Mouse (Mus musculus) gastrocnemius, postnatal 36 days (tissue): ENCODE results near the gene Acod1. TPM values are rescaled to one million over a fixed set of nuclear protein-coding genes. Genes with fewer than 3 reads are reported as not detected.

Experiments
- DNase-seq, 2 experiments: peaks; one replicate each; pipeline ENCODE4 v3.0.0; 2022
- intact Hi-C: fragments of 180-260 bp; cut with DNase I; formaldehyde crosslinking; loops from one replicate; pipeline ENCODE4 v1.15.1; 2025
- total RNA-seq, 2 experiments: library from RNA; stranded (reverse); gene quantifications; 2 replicates each; pipeline ENCODE4 v1.2.3; 2021

Acod1 gene
- total RNA-seq, 2 experiments from 2014 or later: not detected

DNA sequence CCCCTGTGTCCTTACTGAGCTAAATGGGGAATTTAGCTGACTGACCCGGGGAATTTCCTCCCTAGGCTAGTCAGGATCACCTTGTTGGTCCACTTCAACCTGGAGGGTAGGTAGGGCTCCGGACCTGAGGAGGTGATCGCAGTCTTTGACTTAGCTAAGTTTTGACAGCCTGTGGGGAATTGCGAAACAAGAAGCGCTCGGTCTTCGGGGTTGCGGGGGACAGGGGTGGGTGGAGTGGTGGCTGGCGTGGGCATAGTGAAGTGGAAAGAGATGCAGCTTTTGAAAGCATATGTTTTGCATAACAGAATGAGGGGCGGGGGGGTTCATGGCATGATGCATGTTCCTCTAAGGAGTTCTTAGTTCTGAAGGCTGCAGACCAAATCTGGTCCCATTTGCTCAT lies 24.0 kb downstream of the Acod1 start:
- DNase-seq: no peak

DNA sequence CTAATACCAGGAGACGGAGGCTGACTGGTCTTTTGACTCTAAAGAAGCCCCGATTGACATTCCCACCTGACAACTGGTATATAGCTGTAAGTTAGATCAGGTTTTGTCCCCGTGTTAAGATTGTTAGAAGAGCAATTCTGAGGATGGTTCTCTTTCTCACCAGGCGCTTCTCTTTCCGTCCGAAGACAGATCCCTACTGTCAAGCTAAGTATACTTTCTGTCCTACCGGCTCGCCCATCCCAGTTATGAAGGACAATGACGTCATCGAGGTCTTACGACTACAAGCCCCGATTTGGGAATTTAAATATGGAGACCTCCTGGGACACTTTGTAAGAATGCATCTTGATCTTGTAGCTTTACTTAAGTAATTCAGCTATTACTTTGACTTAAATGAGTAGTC lies 24.7 kb downstream of the Acod1 start:
- intact Hi-C loops: no loop called here

More for the DNA sequence above, 24.0 kb downstream of the Acod1 start:
- intact Hi-C loops: no loop called here

DNA sequence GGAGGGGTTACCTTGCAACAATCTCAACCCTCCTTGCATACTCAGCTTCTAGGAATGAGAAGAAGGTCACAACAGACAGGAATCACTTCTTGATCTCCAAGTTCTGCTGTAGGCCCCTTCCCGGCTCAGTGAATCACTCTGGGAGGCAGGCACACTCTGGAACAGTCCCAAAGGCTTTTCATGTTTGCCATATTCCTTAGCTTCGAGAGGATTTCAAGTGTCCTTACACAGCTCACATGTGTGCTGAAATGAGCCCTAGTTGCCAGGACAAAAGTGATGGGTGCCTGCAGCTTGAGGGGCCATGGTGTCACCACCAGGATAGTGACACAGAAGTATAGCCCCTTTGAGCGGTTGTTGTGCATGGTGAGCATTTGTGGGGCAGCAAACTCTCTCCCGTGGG lies 26.0 kb downstream of the Acod1 start:
- intact Hi-C loops: no loop called here
- no peak for DNase-seq

More for the DNA sequence above, 24.7 kb downstream of the Acod1 start:
- no peak for DNase-seq

DNA sequence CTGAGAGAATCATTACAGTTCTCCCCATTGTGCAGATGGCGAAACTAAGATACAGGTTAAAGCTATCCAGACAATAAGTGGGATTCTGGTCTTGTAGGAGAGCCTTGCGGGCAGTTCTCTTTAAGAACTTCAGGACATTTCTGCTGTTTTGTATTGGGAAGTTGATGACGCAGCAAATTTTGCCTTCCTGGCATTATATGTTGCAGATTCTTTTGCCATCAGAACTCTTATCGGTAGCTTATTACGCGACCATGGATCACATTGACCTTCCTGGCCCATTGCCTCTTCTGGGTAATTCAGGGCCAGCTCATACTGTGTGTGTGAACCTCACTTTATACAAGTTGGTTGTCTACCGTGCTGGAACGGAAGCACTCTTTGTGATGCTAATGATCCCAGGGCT lies 27.0 kb downstream of the Acod1 start:
- no peak for DNase-seq
- intact Hi-C loops: no loop called here

DNA sequence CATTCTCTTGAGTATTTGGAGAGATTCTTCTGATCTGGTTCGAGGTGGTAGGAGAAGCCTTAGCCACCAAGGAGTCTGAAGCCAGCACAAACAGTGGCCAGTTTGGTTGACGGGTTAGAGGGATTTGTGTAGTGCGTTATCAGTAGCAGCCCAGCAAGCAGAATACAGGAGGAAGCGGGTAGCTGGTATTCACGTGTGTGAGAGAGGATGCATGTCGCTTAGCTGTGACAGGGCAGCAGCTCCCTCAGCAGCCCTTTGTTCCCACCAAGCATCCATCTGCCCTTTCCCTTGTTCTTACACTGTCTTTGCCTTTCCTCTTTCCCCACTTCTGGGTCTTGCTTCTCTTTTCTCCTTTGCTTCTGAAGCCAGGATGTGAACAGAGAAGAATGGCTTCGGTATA lies 28.4 kb downstream of the Acod1 start:
- no peak for DNase-seq
- intact Hi-C loops: no loop called here

DNA sequence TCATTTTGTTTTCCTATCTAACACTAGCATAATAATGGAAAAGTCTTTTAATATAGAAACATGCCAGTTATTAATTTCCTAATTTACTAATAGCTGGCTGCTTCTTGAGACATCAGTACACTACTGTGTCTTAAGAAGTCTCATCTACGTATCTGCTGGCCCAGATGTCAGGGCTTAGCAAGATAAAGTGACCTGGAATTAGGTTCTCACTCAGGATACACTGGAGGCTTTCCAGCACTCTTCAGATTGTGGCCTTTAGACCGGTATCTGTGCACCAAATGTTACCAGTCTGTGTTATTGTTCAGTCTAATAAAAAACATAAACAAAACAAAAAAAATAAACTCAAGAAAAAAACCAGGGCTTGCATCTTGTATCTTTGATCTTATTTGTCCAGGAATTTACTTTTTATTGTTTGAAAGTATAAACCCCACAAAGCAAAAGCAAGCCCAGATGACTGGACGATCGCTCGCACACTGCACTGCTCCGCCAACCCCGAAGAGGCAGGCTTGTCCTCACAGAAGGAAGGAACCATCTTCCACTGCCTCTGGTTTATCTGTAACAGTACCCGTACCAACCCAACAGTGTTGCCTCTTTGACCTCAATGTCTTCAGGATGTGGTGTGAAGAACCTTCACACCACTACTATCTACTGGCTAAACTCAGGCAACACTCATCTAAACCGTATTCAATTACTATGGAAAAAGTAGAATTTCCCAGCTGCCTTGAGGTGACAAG lies 30.7 kb downstream of the Acod1 start:
- intact Hi-C loops: no loop called here
- no peak for DNase-seq

DNA sequence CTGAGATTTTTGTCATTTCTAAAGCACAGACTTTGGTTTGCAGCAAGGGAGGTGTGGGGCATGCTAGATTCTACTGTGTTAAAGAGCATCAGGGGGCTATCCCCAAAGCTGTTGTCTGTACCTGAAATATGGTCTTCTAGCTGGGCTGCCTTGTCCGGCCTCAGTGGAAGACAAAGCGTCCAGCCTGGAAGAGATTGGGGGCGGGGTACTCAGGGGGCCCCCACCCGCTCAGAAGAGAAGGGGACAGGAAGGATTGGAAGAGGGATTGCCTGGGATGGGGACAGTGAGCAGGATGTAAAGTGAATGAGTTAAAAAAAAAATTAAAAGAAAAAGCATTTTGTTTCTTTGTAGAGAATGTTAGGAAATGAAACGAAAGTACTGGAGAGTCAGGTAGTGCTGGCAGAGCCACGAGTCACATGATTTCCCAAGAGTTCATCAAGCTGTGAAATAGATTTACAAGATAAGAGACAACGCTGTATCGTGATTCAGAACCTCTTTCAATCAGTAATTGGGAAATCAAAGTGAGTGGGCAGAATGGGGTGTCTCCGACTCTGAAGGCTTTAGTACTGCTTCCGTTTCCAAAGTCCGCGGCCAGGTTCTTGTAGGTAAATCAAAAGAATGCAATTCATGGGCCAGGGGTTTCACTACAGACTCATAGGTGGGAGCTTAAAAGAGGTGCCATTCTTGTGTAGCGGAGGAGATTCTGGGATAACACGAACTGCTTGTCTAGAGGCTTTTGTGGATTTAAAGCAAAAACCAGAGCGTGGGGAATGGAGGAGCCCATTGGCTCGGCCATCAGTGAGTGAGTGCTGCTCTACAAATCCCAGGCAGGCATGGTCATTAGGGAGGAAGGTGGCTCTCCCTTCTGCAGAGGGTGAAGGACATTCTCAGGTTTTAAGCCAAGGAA lies 31.5 kb downstream of the Acod1 start:
- no peak for DNase-seq
- intact Hi-C loops: no loop called here

DNA sequence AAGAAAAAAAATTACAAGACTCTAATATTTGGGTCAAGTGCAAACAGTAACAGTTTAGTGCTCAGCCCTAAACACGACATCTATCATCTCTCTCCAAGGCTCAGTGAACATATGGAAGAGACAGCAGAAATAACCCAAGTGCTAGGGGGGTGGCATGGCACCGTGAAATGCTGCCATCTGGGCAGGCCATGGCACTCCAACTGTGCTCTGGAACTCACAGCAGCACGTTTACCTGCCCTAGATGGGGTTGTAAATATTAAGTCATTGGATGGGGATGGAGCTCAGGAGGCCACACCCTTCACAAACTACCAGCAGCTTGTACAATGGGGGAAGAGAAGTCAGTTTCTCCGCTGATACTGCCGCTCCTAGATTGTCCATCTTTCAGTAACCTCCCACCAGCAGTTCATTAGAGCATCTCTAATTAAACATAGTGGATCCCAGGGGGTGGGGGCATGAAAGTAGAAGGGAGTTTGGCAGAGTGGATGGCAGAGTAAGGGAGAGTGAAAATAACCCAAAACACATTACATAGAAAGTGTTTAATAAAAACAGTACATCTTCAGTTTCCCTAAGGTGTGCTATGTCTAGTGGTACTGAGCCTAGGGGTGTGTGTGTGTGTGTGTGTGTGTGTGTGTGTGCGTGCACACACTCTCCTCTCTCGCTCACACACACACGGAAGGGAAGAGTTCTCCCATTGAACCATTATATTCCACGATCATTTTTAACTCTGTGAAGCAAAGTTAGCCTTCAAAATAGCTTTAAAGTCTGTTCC lies 32.6 kb downstream of the Acod1 start:
- intact Hi-C loops: no loop called here
- no peak for DNase-seq

DNA sequence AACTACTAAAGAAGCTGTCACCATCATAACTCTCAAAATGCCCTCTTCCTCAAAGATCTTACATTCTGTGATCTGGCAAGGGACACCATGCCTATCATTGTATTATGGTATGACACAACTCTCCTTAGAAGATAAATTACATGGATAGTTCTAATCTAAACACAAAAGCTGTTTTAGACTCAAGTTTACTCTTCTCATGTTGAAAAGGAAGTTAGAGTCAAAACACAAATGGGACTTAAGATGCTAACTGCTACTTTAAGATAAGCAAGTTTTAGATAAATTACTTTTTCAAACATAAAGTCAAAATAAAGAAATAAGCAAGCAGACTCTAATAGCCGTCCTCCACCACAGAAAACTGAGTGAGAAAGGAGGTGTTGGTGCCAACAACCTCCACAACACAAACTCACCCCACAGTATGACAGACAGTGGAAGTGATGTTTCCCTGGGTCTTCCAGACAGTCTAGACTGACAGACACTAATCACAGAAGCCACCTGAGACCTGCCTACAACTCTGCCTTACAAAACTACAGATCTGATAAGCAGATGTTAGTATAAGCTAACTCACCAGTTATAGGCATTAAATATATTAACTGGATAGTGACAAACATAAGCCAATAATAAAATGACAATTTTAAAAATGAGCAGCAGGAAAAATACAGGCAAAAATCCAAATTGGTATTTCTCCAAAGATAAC lies 39.2 kb downstream of the Acod1 start:
- intact Hi-C loops: no loop called here
- no peak for DNase-seq

DNA sequence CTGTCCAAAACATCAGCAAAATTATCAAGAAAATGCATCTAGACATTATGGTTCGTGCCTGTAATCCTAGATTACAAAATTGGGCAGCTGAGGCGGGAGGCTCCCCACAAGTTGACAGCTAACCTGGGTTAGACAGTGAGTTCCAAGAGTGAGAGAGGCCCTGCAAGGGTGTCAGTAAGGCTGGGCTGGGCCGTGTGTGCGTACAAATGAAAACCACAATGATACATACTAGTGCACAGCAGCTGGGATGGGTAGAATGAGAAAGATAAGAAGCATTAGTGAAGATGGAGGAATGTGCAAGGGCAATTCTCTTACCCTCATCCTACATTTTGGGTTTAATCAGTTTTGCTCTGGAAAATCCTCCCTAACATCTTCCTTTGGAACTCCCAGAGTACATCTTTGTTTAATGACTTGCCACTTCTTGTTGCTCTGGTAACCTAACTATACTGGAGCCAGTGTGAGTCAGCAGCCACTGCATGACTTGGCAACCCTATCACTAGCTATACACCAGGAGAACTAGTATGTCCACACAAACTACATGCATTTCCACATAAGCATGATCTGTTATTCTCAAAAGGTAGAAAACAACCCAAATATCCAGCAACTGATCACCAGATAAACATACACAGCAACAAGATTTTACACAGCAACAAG lies 40.0 kb downstream of the Acod1 start:
- DNase-seq: no peak
- intact Hi-C loops: no loop called here

DNA sequence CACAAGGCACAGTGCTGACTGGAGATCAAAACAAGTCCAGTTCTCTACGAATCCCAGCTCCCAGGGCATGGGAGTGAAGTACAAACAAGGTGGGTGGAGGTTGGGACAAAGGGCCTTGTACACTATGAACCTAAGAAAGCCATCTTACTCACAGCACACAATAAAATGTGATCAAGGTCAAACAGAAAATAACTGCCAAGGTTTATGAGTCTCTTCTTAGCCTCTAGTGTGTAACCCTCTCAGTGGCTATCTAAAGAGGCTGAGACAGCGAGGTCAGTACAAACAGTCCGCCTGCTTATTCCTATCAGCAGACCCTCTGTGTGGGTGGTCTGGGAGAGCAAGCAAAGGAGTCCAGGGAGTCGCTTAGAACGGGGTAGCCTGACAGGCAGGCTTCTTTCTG lies 41.1 kb downstream of the Acod1 start:
- DNase-seq: no peak
- intact Hi-C loops: no loop called here

DNA sequence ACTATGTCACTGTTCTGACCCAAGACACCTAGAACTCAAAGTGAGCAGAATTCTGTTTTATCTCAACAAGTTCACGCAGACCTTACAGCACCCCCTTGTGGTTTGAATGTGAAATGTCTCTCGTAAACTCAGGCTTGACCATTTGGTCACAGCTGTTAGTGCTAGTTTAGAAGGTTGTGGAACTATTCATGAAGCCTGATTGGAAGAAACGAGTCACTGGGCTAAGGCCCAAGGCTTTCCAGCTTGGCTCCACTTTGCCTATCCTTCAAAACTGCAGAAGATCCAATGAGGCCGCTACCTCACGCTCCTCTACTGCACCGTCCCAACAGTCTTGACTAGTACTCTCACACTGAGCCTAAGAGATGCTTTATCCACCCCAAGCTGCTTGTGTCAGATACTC lies 41.8 kb downstream of the Acod1 start:
- DNase-seq: no peak
- intact Hi-C loops: no loop called here

DNA sequence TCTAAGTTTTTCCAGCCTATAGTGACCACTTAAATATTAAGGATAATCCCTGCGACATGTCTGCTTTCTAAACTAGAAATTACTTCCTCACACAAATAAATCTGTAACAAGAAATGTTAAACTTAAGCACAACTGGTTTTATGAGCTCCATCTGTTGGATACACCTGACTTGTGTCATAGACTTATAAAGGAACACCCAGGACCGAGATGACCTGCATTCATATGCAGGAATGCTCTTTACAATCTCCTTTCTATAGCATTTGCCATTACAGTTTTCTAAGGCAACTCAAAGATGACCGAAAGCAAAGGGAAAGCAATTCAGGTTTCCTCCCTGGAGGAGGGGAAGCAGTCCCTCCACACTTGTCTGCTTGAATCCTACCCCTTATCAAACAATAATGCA lies 46.5 kb downstream of the Acod1 start:
- intact Hi-C loops: no loop called here

DNA sequence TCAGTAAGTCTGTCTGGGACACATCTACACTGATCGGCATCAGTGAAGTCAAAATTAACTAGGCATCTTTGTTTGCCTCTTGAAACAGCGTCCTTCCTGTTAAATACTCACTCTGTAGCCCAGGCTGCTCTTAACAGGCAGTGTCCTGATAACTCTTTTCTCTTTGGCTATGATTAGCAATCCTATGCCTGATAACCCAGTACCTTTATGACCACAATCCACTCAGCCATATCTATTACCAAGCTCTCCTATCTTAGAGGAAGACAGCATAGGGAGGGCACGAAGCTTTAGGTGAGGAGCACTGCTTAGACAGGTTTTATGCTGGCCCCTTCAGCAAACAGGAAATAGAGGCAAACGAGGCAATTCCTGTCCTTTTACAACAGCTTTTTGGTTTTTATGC lies 46.9 kb downstream of the Acod1 start:
- intact Hi-C loops: loop anchor here (2.0 kb wide), 1 partner anchor 45 kb away; no protein-coding TSS in a partner anchor
- no peak for DNase-seq

More for the DNA sequence above, 46.5 kb downstream of the Acod1 start:
- DNase-seq: no peak

DNA sequence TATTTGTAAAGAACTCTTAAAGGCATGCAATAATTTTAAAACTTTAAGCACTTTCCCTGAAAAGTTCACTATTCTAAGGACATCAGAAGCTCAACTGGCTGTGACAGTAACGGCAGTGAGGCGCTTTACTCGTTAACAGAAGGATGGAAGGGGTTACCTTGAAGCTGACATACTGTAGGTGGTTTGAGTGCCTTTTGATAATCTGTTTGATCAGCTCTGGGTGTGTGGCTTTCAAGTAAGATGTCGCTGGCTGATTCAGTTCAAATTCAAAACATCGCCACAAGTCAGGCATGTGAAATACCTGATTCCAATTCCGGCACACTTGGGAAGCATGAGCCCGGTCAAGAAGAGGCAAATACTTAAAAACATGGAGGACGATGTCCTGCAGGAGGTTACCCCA lies 48.3 kb downstream of the Acod1 start:
- intact Hi-C loops: loop anchor here (2.0 kb wide), 1 partner anchor 44 kb away; no protein-coding TSS in a partner anchor
- DNase-seq: no peak

DNA sequence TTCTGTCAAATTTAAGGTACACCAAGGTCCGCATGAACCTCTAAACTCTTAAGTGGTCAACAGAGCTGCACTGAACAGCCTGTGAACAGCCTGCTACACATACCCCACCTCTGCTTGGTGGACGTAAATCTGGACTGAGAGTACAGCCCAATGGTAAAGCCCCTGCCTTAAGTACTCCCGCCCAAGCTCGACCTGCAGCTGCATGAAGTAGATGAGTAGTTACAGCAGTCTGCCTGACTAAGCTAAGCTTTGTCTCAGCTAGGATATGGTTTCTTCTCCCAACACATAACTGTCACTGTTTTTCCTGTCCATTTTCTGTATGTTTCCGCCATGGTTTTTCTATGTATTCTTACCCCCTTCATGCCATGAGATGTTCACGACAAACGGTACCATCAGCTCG lies 49.0 kb downstream of the Acod1 start:
- DNase-seq: no peak
- intact Hi-C loops: loop anchor here (2.0 kb wide), 1 partner anchor 43 kb away; no protein-coding TSS in a partner anchor

DNA sequence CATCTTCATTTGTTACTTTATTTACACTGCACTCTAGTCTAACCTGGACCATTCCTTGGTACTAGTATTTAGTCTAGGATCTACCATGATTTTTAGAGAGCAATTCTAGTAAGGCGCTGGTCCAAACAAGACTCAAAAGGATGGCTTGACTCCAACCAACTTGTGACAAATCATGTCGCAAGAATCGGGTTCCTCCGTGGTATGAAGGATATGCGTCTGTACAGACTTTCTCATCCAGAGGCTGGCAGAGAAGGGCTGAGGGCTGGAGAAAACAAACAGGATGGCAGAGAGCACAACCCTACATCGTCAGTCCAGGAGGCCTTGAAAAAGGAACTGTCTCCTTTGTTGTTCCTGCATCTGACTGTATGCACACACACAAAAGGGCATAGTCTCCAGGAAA lies 49.8 kb downstream of the Acod1 start:
- intact Hi-C loops: no loop called here
- no peak for DNase-seq

DNA sequence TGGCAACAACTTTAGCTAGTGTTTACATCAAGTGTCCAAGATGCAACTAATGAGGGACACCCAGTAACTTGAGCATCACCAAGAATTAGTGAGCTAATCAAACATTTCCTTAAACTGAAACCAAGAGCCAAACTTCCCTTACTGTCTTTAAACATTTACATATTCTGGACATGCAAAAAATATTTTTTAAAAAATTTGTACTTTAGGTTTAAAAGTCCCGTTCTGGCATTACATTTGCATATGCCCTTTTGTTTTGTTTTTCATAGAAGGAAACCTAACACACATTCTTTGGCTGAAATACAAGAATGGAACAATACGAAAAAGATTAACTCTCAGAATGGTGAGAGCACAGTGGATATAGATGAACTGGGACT lies 51.4 kb downstream of the Acod1 start:
- DNase-seq: no peak
- intact Hi-C loops: no loop called here

DNA sequence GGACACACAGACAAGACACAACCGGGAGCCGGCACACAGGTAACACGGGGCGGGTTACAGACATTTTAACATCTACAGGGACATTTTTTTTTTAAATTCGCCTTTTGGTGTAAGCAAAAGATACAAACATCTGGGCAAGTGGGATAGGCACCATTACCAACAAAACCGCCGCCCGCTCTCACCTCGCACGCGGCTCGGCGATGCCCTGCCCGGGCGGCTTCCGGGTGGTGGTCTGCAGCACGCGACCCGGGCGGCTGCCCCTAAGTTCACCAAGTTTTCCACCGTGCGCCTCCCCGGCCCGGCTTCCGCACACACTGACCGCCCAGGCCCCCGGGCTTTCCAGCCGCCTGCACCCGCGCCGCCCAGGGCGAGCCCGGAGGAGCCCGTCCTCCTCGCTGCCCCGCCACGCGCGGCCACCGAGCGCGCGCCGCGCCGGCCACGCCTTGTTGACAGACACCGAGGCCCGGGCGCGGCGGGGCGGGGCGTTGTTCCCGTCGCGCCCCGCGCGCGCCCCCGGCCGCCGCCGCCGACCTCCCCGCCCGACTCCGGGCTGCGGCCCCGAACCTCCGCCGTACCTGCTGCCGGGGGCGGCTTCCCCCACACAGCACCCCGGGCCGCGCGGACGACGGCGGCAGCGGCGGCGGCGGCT lies 51.9 kb downstream of the Acod1 start:
- DNase-seq: peak; percentile 79 to 88
- intact Hi-C loops: no loop called here
